Mouse (Mus musculus) midbrain, embryonic 10.5 days (tissue): ENCODE measurements around the gene Mcl1. TPM values are rescaled to one million over a fixed set of nuclear protein-coding genes. Genes with fewer than 3 reads are reported as not detected.

Source experiments
- DNase-seq: peaks from one replicate; pipeline ENCODE4 v3.0.0-alpha.2; 2017; ENCODE audit warnings: low spot score
- H3K27ac ChIP-seq: fragments of 300-500 bp; sonication (generic); replicated peaks from 2 replicates; pipeline ENCODE4 v1.5.1; 2016; ENCODE audit warnings: mild to moderate bottlenecking
- H3K27me3 ChIP-seq: fragments of 300-500 bp; sonication (generic); 2 replicates; pipeline ENCODE4 v1.6.1; 2016; ENCODE audit warnings: low read depth, mild to moderate bottlenecking; ENCODE audit not compliant: poor library complexity, severe bottlenecking
- H3K36me3 ChIP-seq: fragments of 300-500 bp; sonication (generic); 2 replicates; pipeline ENCODE4 v1.6.1; 2016; ENCODE audit warnings: mild to moderate bottlenecking, moderate library complexity
- H3K4me1 ChIP-seq: fragments of 300-500 bp; sonication (generic); 2 replicates; pipeline ENCODE4 v1.6.1; 2016
- H3K4me3 ChIP-seq: fragments of 300-500 bp; sonication (generic); 2 replicates; pipeline ENCODE4 v1.5.1; 2016; ENCODE audit warnings: mild to moderate bottlenecking, moderate library complexity
- H3K9me3 ChIP-seq: fragments of 300-500 bp; sonication (generic); replicated peaks from 2 replicates; pipeline ENCODE4 v1.6.1; 2016; ENCODE audit warnings: mild to moderate bottlenecking
- WGBS: fragments of 180-500 bp; shearing (Covaris S2); methylation state at CpG from one replicate; pipeline ENCODE4 v1.1.7; 2016; 5-methylcytosine and 5-hydroxymethylcytosine counted together
- polyA plus RNA-seq: library from polyadenylated mRNA; unstranded; fragments of >200 nt; fragmentation: Nextera tagmentation; extraction: Ambion mirVana; gene quantifications from 2 replicates; pipeline ENCODE4 v1.2.1, GENCODE M21; 2016

Gene Mcl1
- polyA plus RNA-seq, 1 experiment from 2014 or later, result 41.9 TPM

GRCm38 (mm10) chr3:95695796-95696195, 37.2 kb downstream of the Mcl1 start:
- H3K27me3 ChIP-seq, result no peaks in the 10 kb centered on the region
- H3K27ac ChIP-seq, result peak overlapping the region; percentile 40; the same call in 1 of the 2 replicates
- no peak overlapping the region for H3K4me3 ChIP-seq
- 0 out of 2 replicates have a peak, but pooled peaks cover 6% of the 10 kb centered on the region for H3K36me3 ChIP-seq
- DNase-seq, result no peak
- no peaks in the 10 kb centered on the region for H3K9me3 ChIP-seq
- 45% methylated on average over 3 of the region's 3 CpGs for WGBS
- peaks cover 43% of the 10 kb centered on the region for H3K4me1 ChIP-seq

DNA sequence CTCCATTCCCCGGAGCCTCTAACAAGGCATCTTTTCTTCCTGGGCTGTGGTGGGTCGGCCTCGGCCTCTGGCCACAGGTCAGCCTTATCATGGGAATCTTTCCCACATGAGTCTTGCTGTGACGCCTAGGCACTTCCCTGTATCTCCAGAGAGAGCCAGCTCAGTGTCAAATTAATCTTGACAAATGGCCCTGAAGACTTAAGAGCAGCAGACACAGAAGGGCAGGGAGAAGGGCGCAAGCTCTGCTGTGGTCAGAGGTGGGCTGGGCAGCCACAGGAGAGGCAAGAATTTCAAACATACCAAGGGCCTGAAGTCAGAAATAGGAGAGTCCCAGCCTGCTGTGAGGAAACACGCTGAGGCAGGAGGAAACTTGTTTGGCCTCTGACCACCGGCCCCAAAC, 37.8 kb downstream of the Mcl1 start:
- no peak for DNase-seq
- Histone ChIP-seq H3K27me3 (no peaks in the 10 kb centered on the region), H3K4me3 (no peak overlapping the region), H3K27ac (peak overlapping the region; percentile 68), H3K4me1 (peaks cover 48% of the 10 kb centered on the region), H3K9me3 (no peaks in the 10 kb centered on the region), H3K36me3 (0 out of 2 replicates have a peak, but pooled peaks cover 3% of the 10 kb centered on the region)
- 29% methylated on average over 7 of the region's 7 CpGs for WGBS

DNA sequence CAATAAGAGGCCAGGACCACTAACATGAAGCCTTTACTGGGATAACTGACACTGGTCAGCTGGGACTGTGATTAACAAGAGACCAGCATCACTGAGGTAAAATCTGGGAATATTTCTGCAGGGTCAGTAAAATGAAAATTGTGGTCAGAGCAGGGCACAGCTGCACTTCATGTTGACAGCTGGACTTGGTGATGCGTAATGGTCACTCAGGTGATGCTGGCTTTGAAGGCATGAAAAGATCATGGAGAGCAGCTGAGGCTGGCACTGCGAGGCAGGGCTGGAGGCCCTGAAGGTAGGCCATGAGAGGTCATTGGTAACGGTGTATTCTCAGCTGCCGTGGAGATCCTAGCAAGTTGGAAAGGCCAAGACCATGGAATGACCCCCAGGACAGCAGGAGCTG, 39.7 kb downstream of the Mcl1 start:
- no peak overlapping the region for H3K27ac ChIP-seq
- DNase-seq, result no peak
- no peaks in the 10 kb centered on the region for H3K9me3 ChIP-seq
- H3K36me3 ChIP-seq, result no peaks in the 10 kb centered on the region
- no peaks in the 10 kb centered on the region for H3K27me3 ChIP-seq
- WGBS, result 94% methylated on average over 4 of the region's 4 CpGs
- H3K4me3 ChIP-seq, result no peak overlapping the region
- H3K4me1 ChIP-seq, result peaks cover 59% of the 10 kb centered on the region

GRCm38 (mm10) chr3:95700233-95700681, 41.7 kb downstream of the Mcl1 start:
- H3K4me3 ChIP-seq, result no peak overlapping the region
- peaks cover 44% of the 10 kb centered on the region for H3K4me1 ChIP-seq
- H3K9me3 ChIP-seq, result no peaks in the 10 kb centered on the region
- H3K36me3 ChIP-seq, result no peaks in the 10 kb centered on the region
- DNase-seq, result no peak
- 59% methylated on average over 6 of the region's 6 CpGs for WGBS
- H3K27ac ChIP-seq, result 0 out of 2 replicates have a peak overlapping the region, but pooled peaks have one; percentile 34
- no peaks in the 10 kb centered on the region for H3K27me3 ChIP-seq

DNA sequence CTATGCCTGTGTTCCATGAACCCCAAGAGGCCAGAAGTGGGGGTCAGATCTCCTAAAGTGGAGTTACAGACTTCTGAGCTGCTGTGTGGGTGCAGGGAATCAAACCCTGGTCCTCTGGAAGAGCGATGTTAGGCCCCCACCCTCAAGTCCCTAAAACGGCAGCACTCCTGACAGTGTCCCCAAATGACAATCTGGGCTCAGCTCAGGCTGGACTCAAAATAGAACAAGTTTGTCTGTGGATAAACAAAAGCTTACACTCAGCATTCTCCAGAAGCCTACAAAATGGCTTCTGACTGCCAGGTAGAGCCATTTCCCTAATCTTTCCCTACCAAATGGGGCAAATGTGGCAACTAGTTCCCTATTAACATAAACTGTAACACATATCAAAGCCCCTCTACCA, 42.5 kb downstream of the Mcl1 start:
- 82% methylated on average over 2 of the region's 2 CpGs for WGBS
- DNase-seq, result no peak
- Histone ChIP-seq H3K36me3 (no peaks in the 10 kb centered on the region), H3K4me3 (no peak overlapping the region), H3K9me3 (no peaks in the 10 kb centered on the region), H3K4me1 (peaks cover 36% of the 10 kb centered on the region), H3K27me3 (no peaks in the 10 kb centered on the region), H3K27ac (no peak overlapping the region; the same call in 1 of the 2 replicates)

DNA sequence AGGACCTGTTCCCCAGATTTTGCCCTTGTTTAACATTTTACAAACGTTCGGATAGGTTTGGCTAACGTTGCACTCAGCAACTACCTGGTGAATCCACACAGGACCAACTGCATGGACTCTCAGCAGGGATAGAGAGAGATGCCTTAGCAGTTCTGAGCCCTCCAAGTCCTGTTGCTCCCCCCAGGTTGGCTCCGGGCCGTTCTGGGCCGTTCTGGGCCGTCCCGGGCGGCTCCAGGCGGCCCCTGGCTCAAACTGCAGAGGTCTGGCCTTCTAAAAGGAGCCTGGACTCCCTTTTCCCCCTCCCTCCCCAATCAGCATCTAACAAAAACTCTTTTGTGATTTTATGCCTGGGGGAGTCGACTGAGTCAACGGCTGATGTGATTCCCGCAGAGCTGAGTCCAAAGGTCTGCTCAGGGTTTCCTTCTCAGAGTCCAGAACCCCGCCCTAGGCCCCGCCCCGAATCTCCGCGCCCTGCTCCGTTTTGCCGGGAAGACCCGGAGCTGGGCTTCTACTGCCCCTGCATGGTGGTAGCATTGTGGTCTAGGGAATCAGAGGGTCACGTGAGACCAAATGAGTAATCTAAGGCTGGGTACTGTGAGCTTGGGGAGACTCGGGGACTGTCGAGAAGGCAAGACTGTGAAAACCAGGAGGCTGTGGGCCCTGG, 43.4 kb downstream of the Mcl1 start:
- Histone ChIP-seq H3K36me3 (no peaks in the 10 kb centered on the region), H3K27ac (peak overlapping the region; percentile 88), H3K27me3 (no peaks in the 10 kb centered on the region), H3K4me3 (peak overlapping the region; percentile 49), H3K9me3 (no peaks in the 10 kb centered on the region), H3K4me1 (peaks cover 28% of the 10 kb centered on the region)
- WGBS, result 6% methylated on average over 24 of the region's 24 CpGs
- peak; percentile 85 for DNase-seq

DNA sequence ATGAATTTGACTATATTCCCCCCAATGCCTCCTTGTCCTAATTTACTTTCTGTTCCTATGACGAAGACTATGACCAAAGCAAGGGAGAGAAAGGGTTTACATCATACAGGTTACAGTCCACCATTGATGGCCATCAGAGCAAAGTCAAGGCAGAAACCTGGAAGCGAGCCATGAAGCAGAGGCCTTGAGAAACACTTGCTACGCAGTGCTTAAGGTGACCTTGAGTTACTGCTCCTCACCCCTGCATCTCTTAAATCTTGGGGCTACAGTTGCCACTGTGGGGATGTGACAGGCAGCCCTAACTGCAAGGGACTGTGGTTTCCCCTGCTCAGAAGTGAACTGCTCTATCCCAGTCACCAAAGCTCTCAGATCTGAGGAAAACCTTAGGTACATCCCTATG, 44.7 kb downstream of the Mcl1 start:
- H3K27ac ChIP-seq, result no peak overlapping the region
- no peak for DNase-seq
- WGBS, result 96% methylated on average over 3 of the region's 3 CpGs
- H3K4me3 ChIP-seq, result no peak overlapping the region
- no peaks in the 10 kb centered on the region for H3K36me3 ChIP-seq
- H3K4me1 ChIP-seq, result peaks cover 28% of the 10 kb centered on the region
- no peaks in the 10 kb centered on the region for H3K9me3 ChIP-seq
- no peaks in the 10 kb centered on the region for H3K27me3 ChIP-seq

DNA sequence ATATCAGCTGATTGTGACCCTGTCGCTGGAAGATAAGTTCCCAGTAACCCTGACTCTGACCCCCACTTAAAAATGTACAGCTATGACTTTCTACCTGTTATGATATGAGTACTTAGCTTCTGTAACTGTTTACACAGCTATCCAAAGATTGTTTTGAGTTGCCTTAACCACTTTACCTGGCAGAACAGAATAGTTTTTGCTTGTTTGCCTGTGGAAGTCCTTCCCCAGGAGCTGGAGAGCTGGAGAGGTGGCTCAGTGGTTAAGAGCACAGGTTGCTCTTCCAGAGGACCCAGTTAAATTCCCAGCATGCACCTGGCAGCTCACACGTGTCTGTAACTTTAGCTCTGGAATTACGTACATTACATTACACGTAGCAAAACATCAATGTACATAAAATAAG, 46.0 kb downstream of the Mcl1 start:
- Histone ChIP-seq H3K4me3 (no peak overlapping the region), H3K4me1 (peaks cover 28% of the 10 kb centered on the region), H3K27me3 (no peaks in the 10 kb centered on the region), H3K36me3 (no peaks in the 10 kb centered on the region), H3K9me3 (no peaks in the 10 kb centered on the region), H3K27ac (no peak overlapping the region)
- no peak for DNase-seq
- 89% methylated on average over 4 of the region's 4 CpGs for WGBS

DNA sequence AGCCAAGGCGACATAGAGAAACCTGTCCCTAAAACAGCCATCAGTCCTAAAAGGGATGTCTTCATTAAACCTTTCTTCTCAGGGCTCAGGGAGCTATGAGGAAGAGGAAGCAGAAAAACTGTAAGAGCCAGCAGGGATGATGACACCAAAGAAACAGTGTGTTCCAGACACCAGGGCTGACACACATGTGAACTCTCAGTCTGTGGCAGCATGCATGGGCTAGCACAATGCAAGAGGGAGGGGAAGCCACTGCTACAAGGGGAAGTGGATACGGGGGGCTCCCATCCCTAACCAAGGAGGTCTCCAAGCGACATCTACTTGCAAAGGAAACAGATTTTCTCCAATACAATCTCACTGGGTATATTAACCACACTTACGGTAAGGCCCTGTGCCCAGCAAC, 47.7 kb downstream of the Mcl1 start:
- 82% methylated on average over 4 of the region's 4 CpGs for WGBS
- peaks cover 13% of the 10 kb centered on the region for H3K4me1 ChIP-seq
- H3K36me3 ChIP-seq, result no peaks in the 10 kb centered on the region
- no peak overlapping the region for H3K4me3 ChIP-seq
- H3K27ac ChIP-seq, result no peak overlapping the region
- H3K27me3 ChIP-seq, result no peaks in the 10 kb centered on the region
- no peaks in the 10 kb centered on the region for H3K9me3 ChIP-seq
- DNase-seq, result no peak

- H3K27ac ChIP-seq, result no peak overlapping the region
- 90% methylated on average over 7 of the region's 7 CpGs for WGBS
Observed at GRCm38 (mm10) chr3:95707497-95707896, 48.9 kb downstream of the Mcl1 start.

DNA sequence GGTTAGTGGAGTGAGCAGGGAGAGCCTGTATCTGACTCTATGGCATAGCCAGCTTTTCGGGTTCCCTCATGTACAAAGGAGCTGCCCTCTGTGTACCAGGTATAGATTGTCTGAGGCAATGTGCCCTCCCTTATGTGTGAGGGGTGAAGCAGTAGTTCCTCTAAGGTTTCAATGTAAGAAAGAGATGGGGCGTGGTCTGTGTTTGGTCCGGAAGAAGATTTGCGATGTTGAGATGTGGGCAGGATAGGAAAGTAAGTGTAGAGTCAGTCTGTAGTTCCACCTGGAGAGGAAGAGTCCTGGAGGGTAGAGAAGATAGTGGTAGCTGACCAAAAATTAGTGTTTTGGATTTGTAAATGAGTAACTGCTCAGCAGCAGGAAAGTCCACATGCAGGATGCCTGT, 50.5 kb downstream of the Mcl1 start:
- Histone ChIP-seq H3K4me3 (no peak overlapping the region), H3K27ac (no peak overlapping the region), H3K27me3 (no peaks in the 10 kb centered on the region), H3K9me3 (peaks cover 9% of the 10 kb centered on the region), H3K4me1 (no peaks in the 10 kb centered on the region), H3K36me3 (no peaks in the 10 kb centered on the region)
- DNase-seq, result no peak
- WGBS, result 94% methylated on average over 4 of the region's 4 CpGs

More at GRCm38 (mm10) chr3:95707497-95707896, 48.9 kb downstream of the Mcl1 start:
- DNase-seq, result no peak
- Histone ChIP-seq H3K4me1 (peaks cover under 1% of the 10 kb centered on the region; the same call in 1 of the 2 replicates), H3K9me3 (peaks cover under 1% of the 10 kb centered on the region; the same call in 1 of the 2 replicates), H3K27me3 (no peaks in the 10 kb centered on the region), H3K4me3 (no peak overlapping the region), H3K36me3 (no peaks in the 10 kb centered on the region)

DNA sequence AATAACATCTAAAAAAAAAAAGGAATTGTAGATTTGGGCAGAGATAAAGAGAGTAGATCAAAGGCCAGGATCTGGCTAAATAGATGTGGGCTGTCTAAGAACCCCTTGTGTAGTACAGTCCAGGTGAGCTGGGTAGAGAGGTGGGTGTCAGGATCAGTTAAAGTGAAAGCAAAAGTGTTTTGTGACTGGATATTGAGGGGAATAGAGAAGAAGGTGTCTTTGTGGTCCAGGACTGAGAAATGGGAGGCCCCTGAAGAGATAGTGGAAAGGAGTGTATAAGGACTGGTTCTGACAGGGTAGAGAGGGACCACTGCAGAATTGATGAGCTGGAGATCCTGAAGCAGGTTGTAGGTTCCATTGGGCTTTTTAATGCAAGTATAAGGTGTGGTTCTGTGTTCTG, 51.4 kb downstream of the Mcl1 start:
- Histone ChIP-seq H3K4me1 (no peaks in the 10 kb centered on the region), H3K4me3 (no peak overlapping the region), H3K27ac (no peak overlapping the region), H3K9me3 (peaks cover 9% of the 10 kb centered on the region), H3K27me3 (no peaks in the 10 kb centered on the region), H3K36me3 (no peaks in the 10 kb centered on the region)
- DNase-seq, result no peak
